24 mouse cellular contexts compared by ENCODE assay signal in genomic region chr6:52155471-52155870, GRCm38 (mm10). TPM values are rescaled to one million over a fixed set of nuclear protein-coding genes. Genes with fewer than 3 reads are reported as not detected.
"Had no signal": no experiment of that assay in that cellular context is flagged by ENCODE, and none has a peak within 500 bp of the region (broad histone marks: within the 10 kb centered on the region; RNA-seq: fewer than 3 reads in every experiment).

No protein-coding gene starts in this region.

- H3K9ac ChIP-seq: limb, embryonic 12.5 days; limb, embryonic 15.5 days; liver, embryonic 14.5 days; liver, postnatal 0 days; lung, embryonic 14.5 days; midbrain, embryonic 13.5 days; stomach, embryonic 15.5 days had no signal

- ATAC-seq: intestine, postnatal 0 days; liver, postnatal 0 days; lung, postnatal 0 days; midbrain, embryonic 13.5 days; midbrain, embryonic 16.5 days had no signal

- H3K27ac ChIP-seq: kidney, postnatal 0 days; layer of hippocampus, adult 2 months; limb, embryonic 12.5 days; limb, embryonic 15.5 days; liver, embryonic 14.5 days; macrophage; midbrain, embryonic 13.5 days; stomach, embryonic 15.5 days had no signal

- H3K36me3 ChIP-seq: limb, embryonic 12.5 days; limb, embryonic 15.5 days; midbrain, embryonic 13.5 days; stomach, embryonic 15.5 days had no signal

- H3K9me3 ChIP-seq: limb, embryonic 12.5 days; limb, embryonic 15.5 days; midbrain, embryonic 13.5 days; stomach, embryonic 15.5 days had no signal

- DNase-seq: kidney, adult 2 months; kidney, postnatal 25 days; layer of hippocampus, adult 9-11 months; liver, postnatal 0 days; right cerebral cortex, postnatal 25 days; spleen, adult 18-20 months; thymus, postnatal 25 days had no signal

- H3K4me3 ChIP-seq: layer of hippocampus, adult 2 months; limb, embryonic 12.5 days; limb, embryonic 15.5 days; midbrain, embryonic 13.5 days; stomach, embryonic 15.5 days had no signal

- H3K4me2 ChIP-seq: limb, embryonic 12.5 days; limb, embryonic 15.5 days; liver, embryonic 11.5 days; midbrain, embryonic 13.5 days; stomach, embryonic 15.5 days had no signal

RNA-seq across cellular contexts. Expression of gene Hoxa1, which starts 2.6 kb away (rescaled TPM):
- total RNA-seq: layer of hippocampus, adult 2 months; layer of hippocampus, postnatal 25 days; left cerebral cortex, adult 18-20 months; left cerebral cortex, postnatal 25 days; megakaryocyte, adult 5-6 weeks had no signal
- polyA plus RNA-seq: midbrain, embryonic 16.5 days had no signal

RNA-seq across cellular contexts. Expression of gene Hoxa2, which starts 9.2 kb away (rescaled TPM):
- total RNA-seq: layer of hippocampus, adult 2 months; layer of hippocampus, postnatal 25 days; left cerebral cortex, adult 18-20 months; left cerebral cortex, postnatal 25 days; megakaryocyte, adult 5-6 weeks had no signal
- polyA plus RNA-seq: macrophage; midbrain, embryonic 13.5 days had no signal

RNA-seq across cellular contexts. Expression of gene 5730596B20Rik, which starts 21.8 kb away (rescaled TPM):
- total RNA-seq: layer of hippocampus, adult 2 months; layer of hippocampus, postnatal 25 days; left cerebral cortex, adult 18-20 months; left cerebral cortex, postnatal 25 days; megakaryocyte, adult 5-6 weeks had no signal
- polyA plus RNA-seq: liver, postnatal 0 days; macrophage; midbrain, embryonic 13.5 days; midbrain, embryonic 16.5 days had no signal

RNA-seq across cellular contexts. Expression of gene Hoxa4, which starts 36.1 kb away (rescaled TPM):
- total RNA-seq: layer of hippocampus, adult 2 months; layer of hippocampus, postnatal 25 days; left cerebral cortex, adult 18-20 months; left cerebral cortex, postnatal 25 days had no signal
- polyA plus RNA-seq: midbrain, embryonic 13.5 days; midbrain, embryonic 16.5 days had no signal

RNA-seq across cellular contexts. Expression of gene Hoxa5, which starts 48.9 kb away (rescaled TPM):
- total RNA-seq: layer of hippocampus, adult 2 months; layer of hippocampus, postnatal 25 days; left cerebral cortex, adult 18-20 months; left cerebral cortex, postnatal 25 days had no signal
- polyA plus RNA-seq: midbrain, embryonic 16.5 days had no signal
